ENCODE assay signal across 7 mouse cellular contexts in genomic region chr1:36784365-36785134, GRCm38 (mm10). TPM values are rescaled to one million over a fixed set of nuclear protein-coding genes. Genes with fewer than 3 reads are reported as not detected.
DNase-seq lines count a peak whose midpoint lies in the region; ATAC-seq lines count a peak whose summit lies in the region.

No protein-coding gene starts in this region.

- no peaks in the 10 kb centered on the region for H3K9me3 ChIP-seq in intestine, embryonic 15.5 days

- peak overlapping the region; percentile 50 for H3K9ac ChIP-seq in intestine, embryonic 15.5 days

- ATAC-seq in intestine, embryonic 15.5 days, result peak; percentile 78
- ATAC-seq in megakaryocyte-erythroid progenitor cell, adult 5-6 weeks (replicated peaks; ENCODE audit: low FRiP score, low TSS enrichment, poor library complexity, severe bottlenecking), result peak; percentile 75

- H3K4me2 ChIP-seq in intestine, embryonic 15.5 days (replicated peaks), result peak overlapping the region; percentile 85

- peak overlapping the region; percentile 42 for H3K4me3 ChIP-seq in intestine, embryonic 15.5 days (replicated peaks)

- H3K27ac ChIP-seq in intestine, embryonic 15.5 days, result no peak overlapping the region

- no peaks in the 10 kb centered on the region for H3K36me3 ChIP-seq in intestine, embryonic 15.5 days

- 3% methylated on average over 20 of the region's 20 CpGs for WGBS in intestine, embryonic 15.5 days

- no peaks in the 10 kb centered on the region; the same call in 1 of the 2 replicates for H3K4me1 ChIP-seq in intestine, embryonic 15.5 days (replicated peaks)

- intact Hi-C loops in left cerebral cortex, postnatal 14 days (cut with DNase I), result loop anchor here (1.0 kb wide), 1 partner anchor 466 kb away; no protein-coding TSS in a partner anchor

- H3K27me3 ChIP-seq in intestine, embryonic 15.5 days (replicated peaks), result no peaks in the 10 kb centered on the region

- DNase-seq in adrenal gland, postnatal 14 days, result peak; percentile 87
- DNase-seq in embryo, embryonic 11.5 days (ENCODE audit: low read depth, low spot score), result peak; percentile 56
- DNase-seq in gastrocnemius, postnatal 4 days (ENCODE audit: low spot score in 2 of 2), result peak; percentile 60 to 70
- DNase-seq in left cerebral cortex, postnatal 14 days (ENCODE audit: low spot score in 2 of 2), result peak; percentile 88 to 89
- DNase-seq in right cerebral cortex, postnatal 36 days (ENCODE audit: low spot score in 2 of 2), result peak; percentile 71 to 73

RNA-seq across cellular contexts. Expression of gene Zap70, which starts 23.0 kb away (rescaled TPM):
- 0.56 and 6.7 TPM in 2 replicates for total RNA-seq in adrenal gland, postnatal 14 days (2021)
- total RNA-seq in gastrocnemius, postnatal 4 days (2021), result under 1 TPM; 0.21 to 0.49 TPM
- 0.48 and 0.52 TPM in 2 replicates for polyA plus RNA-seq in intestine, embryonic 15.5 days (2015; fragmentation: Nextera tagmentation; extraction: Ambion mirVana)
- total RNA-seq in left cerebral cortex, postnatal 14 days (2021), result 1 to 10 TPM; 1.7 TPM
- total RNA-seq in megakaryocyte-erythroid progenitor cell, adult 5-6 weeks (2014; fragmentation: Nextera tagmentation), result 2.5 and 3.9 TPM in 2 replicates
- total RNA-seq in megakaryocyte-erythroid progenitor cell, adult 5-6 weeks (2017), result 1.3 and 1.7 TPM in 2 replicates
